Mouse (Mus musculus) frontal cortex, postnatal 36 days (tissue): Measurements from ENCODE around the gene Tubg1.

ENCODE experiments used
- DNase-seq, 2 experiments: peaks; one replicate each; pipeline ENCODE4 v3.0.0; 2022; ENCODE audit warnings: low spot score in 2 of 2

The Tubg1 gene

DNA sequence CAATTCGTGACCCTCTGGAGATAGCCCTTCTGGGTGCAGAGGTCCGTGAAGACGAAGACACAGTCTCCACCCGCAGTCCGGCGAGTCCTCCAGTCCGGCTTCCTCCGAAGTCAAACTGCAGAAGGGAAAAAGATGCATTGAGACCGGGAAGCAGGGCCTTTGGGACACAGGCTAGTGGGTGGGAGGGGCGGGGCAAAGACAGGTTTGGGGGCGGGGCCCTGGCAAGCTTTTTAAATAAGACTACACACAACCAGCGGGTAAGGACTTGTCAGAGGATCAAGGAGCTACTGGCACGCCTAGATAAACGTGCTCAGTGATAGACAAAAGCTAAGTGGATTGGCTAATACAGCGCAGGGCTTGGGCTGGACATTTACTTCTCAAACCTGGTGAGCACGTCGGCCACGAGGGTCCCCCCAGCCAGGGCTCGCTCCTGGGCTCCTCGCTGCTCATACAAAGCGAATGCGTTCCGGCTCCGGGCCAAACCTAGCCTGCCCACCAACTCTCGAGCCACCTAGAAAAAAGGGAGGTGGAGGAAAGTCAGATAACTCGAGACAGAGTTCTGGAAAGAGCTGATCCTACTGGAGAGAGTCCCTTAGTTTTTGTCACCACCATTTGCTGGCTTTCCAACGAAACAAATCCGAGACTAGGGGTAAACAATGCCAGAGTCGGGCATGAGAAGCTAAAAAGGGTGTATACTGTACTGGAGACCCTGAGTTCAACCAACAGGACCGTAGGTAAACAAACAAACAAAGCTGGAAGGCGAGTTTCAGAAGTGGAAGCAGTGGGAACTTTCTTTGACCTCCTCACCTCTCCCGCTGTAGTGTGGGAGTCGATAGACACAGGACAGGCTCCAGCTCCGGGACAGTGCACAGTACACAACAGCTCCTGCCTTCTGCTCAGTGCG, 45.2 kb downstream of the Tubg1 start:
- DNase-seq: no peak

DNA sequence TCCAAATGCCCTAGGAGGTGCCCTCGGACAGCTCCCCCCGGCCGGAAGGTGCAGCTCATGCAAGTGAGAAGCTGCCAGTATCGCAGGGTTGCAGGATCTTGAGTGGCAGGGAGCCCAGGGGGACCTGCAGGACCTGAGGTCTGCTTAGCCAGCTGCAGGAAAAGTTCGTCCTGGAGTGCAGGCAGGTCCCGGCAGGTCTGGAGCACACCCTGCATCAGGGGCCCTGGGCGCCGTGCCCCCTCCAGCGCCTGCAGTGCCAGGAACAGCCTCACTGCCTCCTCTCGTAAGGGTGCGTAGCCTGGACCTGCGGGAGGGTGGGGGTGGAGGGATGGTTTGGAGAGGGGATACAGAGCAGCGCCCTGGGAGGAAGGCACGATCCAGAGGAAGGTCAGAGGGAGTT, 46.6 kb downstream of the Tubg1 start:
- no peak for DNase-seq

DNA sequence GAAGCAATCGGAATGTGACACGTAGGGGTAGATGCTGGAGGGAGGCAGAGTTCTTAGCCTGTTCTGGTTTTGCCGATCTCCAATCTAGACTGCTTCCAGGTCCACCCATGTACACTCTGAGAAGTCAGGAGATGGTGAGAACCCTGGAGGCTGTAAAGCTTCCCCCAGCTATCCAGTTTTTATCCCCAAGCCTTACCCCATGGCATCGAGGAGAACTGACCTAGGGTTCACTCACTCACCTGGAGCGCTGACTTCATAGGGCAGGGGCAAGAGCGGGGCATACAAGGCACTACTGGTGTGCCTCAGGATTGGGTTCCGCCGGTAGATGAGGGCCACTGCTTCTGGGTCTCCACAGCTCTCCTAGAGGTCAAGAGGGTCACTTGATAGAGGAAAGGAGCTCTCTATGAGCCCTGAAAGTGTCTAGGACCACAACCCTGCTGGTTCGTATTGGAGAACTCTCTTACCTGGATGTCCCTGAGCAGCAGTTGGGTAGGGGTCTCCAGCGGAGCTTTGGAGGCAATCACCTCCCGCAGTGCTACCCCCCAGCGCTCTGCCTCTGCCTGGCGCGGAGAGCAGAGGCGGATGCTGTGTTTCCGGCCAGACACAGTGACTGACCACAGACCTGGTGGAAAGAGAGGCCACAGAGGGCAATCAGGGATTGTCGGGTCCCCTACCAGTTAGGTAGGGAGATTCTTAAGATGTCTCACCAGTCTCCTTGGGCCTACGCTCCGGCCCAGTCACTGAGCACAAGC, 47.6 kb downstream of the Tubg1 start:
- no peak for DNase-seq

DNA sequence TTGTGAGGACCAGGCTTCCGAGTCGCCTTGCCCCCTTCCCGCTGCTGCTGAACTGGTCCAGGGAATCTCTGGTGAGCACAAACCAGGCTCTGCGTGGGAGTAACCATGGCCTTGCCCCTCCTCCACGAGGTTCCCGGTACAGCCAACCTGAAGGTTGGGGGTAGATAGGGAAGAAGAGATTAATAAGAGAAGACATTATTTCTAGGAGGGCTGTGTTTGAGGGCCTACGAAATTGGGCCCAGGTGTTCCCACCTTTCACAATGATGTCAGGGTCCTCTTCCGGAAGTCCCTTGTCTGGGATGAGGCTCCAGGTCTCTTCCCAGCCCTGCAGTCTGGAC, 48.2 kb downstream of the Tubg1 start:
- no peak for DNase-seq

DNA sequence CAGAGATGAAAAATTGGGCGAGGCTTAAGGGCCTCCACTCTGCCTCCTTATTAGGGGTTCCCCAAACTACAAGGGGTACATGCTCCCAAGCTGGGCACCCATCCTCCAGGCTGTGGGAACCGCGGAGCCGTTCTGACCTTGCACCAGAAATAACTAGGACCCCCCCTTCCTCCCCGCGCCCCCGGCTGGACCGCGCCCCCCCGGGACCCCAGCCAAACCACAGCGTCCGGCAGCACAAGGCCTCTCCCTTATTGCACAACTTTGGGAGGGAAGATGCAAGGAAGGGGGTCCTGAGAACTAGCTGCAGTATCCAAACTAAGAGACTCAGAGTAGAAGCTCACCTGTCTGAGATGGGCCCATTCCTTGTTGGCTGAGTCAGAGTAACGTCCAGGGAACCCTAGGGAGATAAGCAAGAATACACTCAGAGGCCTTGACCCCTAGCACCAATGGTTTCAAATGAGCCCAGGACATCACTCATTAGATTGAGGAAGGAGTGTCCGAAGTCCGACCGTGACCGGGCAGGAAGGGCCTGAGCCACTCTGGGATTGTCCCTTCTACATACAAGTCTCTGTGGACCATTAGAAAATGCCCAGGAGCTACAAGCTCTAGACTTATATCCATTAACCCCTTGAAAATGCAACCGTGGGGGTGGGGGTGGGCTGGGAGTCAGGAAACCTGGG, 48.7 kb downstream of the Tubg1 start:
- DNase-seq: no peak

DNA sequence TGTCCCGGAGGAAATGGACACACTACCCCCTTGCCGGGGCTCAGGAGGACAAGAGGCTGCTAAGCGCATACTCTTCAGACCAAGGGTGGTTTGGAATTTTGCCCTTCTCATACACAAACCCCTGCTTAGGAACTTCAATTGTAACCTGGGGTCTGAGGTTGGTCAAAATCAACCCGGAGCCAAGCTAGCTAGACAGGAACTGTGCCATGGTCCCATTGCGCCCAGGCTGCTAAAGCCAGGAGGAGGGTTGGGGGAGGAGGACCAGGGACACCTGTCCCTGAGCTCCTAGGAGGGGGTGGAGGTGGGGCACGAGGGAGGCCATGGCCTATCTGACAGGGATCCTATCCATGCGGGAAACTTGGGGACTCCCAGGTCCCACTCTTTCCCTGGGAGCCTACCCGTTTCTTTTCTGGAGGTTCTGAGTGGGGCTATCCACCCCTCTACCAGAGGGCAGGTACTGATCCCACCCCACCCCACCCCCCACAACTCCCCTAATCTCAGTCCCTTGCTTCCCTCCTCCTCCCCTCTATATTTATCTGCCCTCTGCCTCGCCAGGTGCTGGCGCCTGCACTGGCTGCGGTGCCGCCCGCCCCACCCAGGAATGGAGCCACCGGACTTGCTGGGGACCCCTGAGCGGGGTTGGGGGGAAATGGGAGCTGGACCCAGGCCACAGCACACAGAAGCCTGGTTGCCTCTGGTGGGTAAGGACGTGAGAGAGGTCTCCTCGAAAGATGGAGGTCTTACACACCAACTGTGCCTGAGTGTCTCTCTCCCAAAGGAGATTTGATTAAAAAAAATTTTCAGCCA, 49.8 kb downstream of the Tubg1 start:
- DNase-seq: no peak

DNA sequence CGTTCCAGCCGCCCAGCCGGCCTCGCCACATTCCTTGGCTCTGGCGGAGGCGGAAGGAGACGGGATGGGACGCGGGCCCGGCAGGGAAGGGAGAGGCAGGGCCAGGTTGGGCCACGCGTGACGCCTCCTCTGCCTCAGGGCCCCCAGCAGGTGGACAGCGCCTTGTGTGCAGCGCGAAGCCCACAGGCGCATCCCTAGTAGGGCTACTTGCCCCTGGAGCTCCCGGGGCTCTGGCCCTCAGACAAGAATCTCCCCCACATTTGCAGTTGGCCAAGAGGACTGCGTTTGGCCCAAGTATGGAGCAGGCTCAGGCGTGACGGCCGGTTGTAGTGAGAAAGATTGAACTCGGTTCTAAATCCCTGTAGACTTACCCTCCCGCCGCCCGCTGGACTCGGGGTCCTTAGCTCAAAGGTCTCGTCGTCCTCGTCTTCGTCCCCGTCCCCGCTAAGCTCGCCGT, 50.6 kb downstream of the Tubg1 start, which contains the start of gene Cntnap1:
Gene Cntnap1 (plus strand): TSS at position 170 of the 457 bp plus-strand sequence.
- DNase-seq: no peak

DNA sequence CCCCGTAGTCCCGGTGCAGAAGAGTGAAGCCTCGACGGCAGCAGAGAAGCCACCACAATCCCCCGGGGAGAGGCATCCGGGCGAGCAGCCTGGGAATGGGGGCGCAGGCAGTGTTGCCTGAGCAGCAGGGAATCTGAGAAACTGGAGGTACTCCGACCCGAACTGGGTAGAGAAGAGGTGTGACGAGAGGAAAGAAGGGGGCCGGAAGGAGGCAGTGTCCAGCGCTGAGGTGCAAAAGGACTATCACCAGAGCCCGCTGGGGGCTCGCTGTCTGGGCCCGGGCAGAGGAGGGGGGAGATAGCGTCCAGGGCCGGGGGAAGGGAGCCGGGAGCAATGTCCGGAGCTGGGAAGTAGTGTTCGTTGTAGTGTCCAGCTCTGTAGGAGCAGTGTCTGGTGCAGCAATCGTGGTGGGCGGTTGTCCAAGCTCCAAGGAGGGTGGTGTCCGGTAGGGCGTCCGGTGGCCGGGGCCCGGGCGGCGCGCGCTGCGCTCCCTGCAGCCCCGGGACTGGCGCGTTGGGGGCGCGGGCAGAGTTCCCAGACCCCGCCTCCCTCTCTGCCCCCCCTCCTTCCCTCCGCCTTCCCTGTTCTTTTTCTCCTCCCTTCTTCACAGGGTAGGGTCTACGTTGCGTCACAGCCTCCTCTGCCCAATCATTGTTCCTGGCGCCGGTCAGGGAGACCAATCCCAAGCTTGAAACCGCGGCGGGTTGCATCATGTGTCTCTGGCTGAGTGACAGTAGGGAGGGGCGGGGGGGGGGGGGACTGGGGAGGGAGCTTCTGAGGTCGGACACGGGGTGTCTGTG, 51.3 kb downstream of the Tubg1 start, which contains the start of gene Plekhh3:
Gene Plekhh3 (minus strand): TSS at position 541 of the 800 bp plus-strand sequence.
- peak; percentile 93 to 95 for DNase-seq

DNA sequence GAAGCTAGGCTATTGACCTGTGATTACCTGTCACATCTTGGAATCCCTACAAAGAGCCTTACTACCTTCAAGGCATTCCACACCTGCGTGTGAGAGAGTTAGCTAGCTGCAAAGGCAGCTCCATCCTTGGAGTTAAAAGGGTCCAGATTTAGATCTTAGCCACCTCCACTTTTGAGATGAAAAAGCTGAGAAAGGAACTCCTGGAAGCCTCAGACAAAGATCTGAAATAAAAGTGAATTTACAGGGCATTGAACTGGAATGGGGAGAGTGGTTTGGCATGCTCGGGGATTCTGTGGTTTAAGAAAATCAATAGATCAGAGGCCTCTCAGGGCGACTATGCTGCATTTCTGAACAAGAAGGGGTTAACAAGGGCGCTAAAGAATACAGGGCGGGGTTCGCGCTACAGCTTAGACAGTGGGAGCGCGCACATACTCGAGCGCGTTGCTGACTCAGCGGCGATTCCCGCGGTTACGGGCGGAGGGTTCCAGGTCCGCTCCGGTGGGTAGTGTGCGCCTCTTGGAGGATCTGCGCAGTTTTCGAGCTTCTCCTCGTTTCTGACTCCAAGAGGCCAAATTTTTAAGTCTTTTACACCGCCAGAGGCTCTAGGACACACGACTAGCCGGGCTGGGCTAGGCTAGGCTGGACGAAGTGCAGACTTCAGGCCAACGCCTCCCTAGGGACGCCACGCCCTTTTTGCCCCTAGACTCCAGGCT, 52.1 kb downstream of the Tubg1 start:
- DNase-seq: peak; percentile 77 to 78

DNA sequence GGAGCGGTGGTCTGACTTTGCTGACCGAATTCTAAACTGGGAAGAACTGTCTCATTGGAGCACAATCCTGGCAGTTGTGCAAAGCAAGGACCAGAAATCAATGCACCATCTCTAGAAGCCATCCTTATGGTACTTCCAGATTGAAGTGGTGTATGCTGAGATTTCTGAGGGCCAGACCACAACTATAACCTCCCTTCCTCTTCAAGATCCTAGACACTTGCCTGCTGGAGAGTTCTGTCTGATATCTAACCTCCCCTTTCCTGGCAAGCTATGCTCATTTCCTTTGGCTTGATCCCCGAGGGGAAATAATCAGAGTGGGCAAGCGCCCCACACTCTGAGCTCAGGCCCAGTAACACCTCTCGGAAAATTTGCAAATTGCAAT, 52.7 kb downstream of the Tubg1 start:
- no peak for DNase-seq

DNA sequence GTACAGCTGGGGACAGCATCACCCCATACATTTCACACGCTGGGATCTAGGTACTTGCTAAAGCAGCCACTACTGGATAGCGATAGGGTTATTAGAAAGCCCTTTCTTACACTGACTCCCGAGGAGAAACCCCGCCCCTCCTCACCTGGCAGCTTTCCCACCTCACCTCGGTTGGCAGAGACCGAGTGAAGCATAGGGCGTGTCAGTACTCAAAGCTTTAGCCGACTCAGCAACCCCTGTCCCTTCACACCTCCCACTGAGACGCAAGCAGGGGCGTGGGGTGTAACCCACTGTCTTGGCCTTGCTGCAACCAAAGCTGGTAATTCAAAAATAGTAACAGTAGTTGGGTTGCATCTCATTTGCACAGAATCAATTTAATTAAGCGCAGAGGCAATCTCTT, 53.4 kb downstream of the Tubg1 start:
- DNase-seq: no peak

DNA sequence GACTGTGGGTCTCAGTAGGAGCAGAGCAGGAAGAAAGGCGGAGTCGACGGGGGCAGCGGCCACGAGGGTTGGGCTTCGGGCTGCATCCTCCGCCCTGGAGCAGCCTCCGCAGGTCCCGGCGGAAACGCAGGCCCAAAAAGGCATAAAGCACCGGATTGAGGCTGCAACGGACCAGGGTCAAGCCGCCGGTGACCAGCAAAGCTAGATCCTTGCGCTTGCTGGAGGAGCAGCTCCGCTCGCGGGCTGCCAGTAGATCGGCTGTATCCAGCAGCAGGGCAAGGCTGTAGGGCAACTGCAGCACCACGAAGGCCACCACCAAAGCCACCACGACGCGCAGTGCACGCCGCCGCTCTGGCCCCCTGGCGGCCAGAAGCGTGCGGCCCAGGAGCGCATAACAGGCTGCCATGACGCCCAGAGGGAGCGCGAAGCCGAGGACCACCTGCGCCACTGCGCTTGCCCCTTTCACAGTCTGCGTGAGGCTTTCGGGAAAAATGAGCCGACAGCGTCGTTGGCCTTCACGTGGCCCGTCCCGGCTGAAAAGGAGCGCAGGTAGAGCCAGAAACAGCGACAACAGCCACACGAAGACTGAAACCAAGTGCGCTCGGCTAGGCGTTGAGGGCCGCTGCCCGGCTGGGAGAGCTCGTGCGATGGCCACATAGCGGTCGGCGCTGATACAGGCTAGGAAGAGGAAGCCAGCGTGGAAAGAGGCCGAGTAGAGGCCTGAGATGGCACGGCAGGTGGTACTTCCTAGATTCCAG, 54.1 kb downstream of the Tubg1 start:
- peak in 1 of 2 experiments; percentile 61 for DNase-seq

DNA sequence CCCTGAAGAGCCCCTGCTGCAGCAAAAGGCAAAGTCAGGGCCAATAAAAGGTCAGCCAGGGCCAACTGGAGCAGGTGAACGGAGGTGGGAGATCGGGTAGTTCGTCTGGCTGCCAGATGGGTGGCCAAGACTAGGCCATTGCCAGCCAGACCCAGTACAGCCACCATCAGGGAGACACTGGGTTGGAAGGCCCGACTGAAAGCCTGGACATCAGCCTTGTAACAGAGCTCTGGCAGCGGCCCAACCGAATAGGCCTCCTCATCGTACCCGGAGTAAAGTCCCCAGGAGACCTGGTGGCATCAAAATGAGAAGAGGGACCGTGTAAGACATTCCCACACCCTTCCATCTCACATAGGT, 54.6 kb downstream of the Tubg1 start:
- DNase-seq: no peak

DNA sequence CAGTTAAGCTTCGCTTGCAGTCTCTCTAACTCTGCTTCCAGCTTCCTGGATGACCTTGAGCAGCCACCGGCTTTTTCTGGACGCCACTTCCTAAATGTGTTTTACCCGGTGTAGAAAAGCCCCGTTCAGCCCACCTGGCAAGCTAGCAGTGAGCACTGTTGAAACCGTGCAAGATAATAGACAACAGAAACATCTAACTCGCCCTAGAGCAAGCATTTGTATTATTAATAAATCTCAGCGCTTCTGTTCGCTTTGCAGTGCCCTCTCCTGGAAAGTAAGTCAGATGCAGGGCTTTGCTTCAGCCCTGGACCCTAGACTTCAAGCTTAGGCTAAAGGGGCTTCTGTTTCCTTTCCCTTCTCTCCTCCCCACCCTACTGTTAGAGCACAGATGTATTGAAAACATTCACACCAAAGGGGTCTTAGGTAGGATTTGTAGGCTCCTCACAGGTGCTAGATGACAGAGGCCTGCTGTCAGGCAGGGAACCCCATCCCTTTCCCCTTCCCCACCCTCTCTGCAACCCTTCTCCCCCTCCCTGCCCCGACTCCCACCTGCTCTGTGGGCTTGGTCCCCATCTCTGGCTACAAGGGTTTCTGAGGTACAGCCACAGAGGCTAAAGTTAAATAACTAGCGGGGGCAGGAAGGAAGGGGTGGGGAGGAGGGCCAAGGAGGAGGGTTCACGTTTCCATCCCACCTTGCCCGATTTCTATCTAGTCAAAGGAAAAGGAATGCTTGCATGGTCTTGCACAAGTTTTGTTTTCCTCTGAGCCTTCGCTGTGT, 55.3 kb downstream of the Tubg1 start, which contains the start of gene Ccr10:
Gene Ccr10 (minus strand): TSS at position 593 of the 778 bp plus-strand sequence.
- no peak for DNase-seq

DNA sequence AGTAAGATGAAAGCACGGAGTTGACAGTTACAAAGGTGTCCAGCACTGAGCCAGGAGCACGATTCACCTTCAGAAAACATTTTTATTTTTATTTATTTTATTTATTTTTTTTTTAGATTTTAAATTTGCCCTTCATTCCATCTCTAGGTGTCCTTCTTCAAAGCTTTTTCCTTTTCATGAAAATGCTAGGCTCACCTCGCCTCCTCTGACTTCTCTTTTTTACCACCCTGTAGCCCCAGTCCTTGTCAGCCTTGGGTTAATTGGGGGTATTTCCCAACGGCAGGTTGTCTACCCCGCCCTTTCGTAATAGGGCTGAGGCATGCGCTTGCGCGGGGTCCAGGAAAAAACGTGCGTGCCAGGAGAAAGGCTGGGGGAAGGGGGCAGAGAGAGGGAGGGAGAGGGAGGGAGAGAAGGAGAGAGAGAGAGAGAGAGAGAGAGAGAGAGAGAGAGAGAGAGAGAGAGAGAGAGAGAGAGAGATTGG, 55.9 kb downstream of the Tubg1 start:
- DNase-seq: peak in 1 of 2 experiments; percentile 63
